Mouse (Mus musculus) kidney, postnatal 0 days (tissue): ENCODE data around the gene Rps12-ps3. TPM values are rescaled to one million over a fixed set of nuclear protein-coding genes. Genes with fewer than 3 reads are reported as not detected.

Experiments used
- ATAC-seq: fragments of 200-750 bp; cut with Nextera tagmentation; replicated peaks from 2 replicates; pipeline ENCODE4 v1.8.0; 2017; ENCODE audit warnings: low read depth, moderate number of reproducible peaks, moderate TSS enrichment, moderate library complexity; ENCODE audit not compliant: low FRiP score
- DNase-seq: peaks from one replicate; pipeline ENCODE4 v3.0.0-alpha.2; 2016; ENCODE audit warnings: low spot score
- H3K27ac ChIP-seq: fragments of 300-500 bp; sonication (generic); 2 replicates; pipeline ENCODE4 v1.5.1; 2014; ENCODE audit warnings: mild to moderate bottlenecking
- H3K27me3 ChIP-seq: fragments of 300-500 bp; sonication (generic); 2 replicates; pipeline ENCODE4 v1.6.1; 2014; ENCODE audit warnings: low read length, mixed read lengths; ENCODE audit not compliant: insufficient read depth
- H3K36me3 ChIP-seq: fragments of 300-500 bp; sonication (generic); 2 replicates; pipeline ENCODE4 v1.6.1; 2014; ENCODE audit warnings: low read length, mixed read lengths; ENCODE audit not compliant: insufficient read depth
- H3K4me1 ChIP-seq: fragments of 300-500 bp; sonication (generic); replicated peaks from 2 replicates; pipeline ENCODE4 v1.6.1; 2014; ENCODE audit warnings: antibody characterized with exemption, low read length, mixed read lengths; ENCODE audit not compliant: insufficient read depth
- H3K4me2 ChIP-seq: fragments of 300-500 bp; sonication (generic); 2 replicates; pipeline ENCODE4 v1.6.1; 2014; ENCODE audit warnings: mild to moderate bottlenecking, low read length, moderate library complexity, mixed read lengths
- H3K4me3 ChIP-seq: fragments of 300-500 bp; sonication (generic); replicated peaks from 2 replicates; pipeline ENCODE4 v1.5.1; 2014; ENCODE audit warnings: low read depth, low read length
- H3K9ac ChIP-seq: fragments of 300-500 bp; sonication (generic); 2 replicates; pipeline ENCODE4 v1.6.1; 2014; ENCODE audit warnings: low read depth, low read length
- H3K9me3 ChIP-seq: fragments of 300-500 bp; sonication (generic); replicated peaks from 2 replicates; pipeline ENCODE4 v1.6.1; 2016; ENCODE audit warnings: low read length, inconsistent platforms, mixed read lengths
- CTCF ChIP-seq: IDR thresholded peaks from 2 replicates; pipeline ENCODE4 v1.5.1; 2016; ENCODE audit warnings: antibody characterized with exemption, low read depth, mild to moderate bottlenecking, moderate library complexity
- WGBS: fragments of 180-500 bp; shearing (Covaris S2); extraction: QIAGEN DNeasy Blood & Tissue Kit; methylation state at CpG from one replicate; pipeline ENCODE4 v1.1.7; 2014; 5-methylcytosine and 5-hydroxymethylcytosine counted together
- polyA plus RNA-seq: library from polyadenylated mRNA; unstranded; fragments of >200 nt; fragmentation: Nextera tagmentation; extraction: Ambion mirVana; gene quantifications from 2 replicates; pipeline ENCODE4 v1.2.1, GENCODE M21; 2015

Gene Rps12-ps3
- polyA plus RNA-seq, 1 experiment from 2014 or later = 38.7 TPM

- Histone ChIP-seq H3K27ac (no peak overlapping the region), H3K36me3 (no peaks in the 10 kb centered on the region), H3K4me2 (no peak overlapping the region), H3K4me1 (no peaks in the 10 kb centered on the region), H3K9ac (no peak overlapping the region), H3K4me3 (no peak overlapping the region), H3K27me3 (no peaks in the 10 kb centered on the region), H3K9me3 (no peaks in the 10 kb centered on the region)
- no peak for TF ChIP-seq CTCF
- 87% methylated on average over 5 of the region's 5 CpGs for WGBS
- no peak for DNase-seq
- ATAC-seq = no peak
These were observed 29.8 kb upstream of the Rps12-ps3 start for GRCm38 (mm10) chr19:59292183-59292839.

- Histone ChIP-seq H3K4me3 (no peak overlapping the region), H3K27me3 (no peaks in the 10 kb centered on the region), H3K27ac (no peak overlapping the region), H3K9ac (no peak overlapping the region), H3K4me1 (no peaks in the 10 kb centered on the region), H3K4me2 (no peak overlapping the region), H3K9me3 (no peaks in the 10 kb centered on the region), H3K36me3 (peaks cover 2% of the 10 kb centered on the region)
- ATAC-seq (no peak), DNase-seq (peak; percentile 24)
- TF ChIP-seq CTCF = peak; percentile 46; the same call in 1 of the 2 replicates
These were observed 6.8 kb upstream of the Rps12-ps3 start for GRCm38 (mm10) chr19:59315308-59315707.

GRCm38 (mm10) chr19:59316571-59316970 is 5.5 kb upstream of the Rps12-ps3 start:
- DNase-seq (peak; percentile 73), ATAC-seq (no peak)
- no peaks in the 10 kb centered on the region for H3K27me3 ChIP-seq
- H3K9ac ChIP-seq = no peak overlapping the region
- no peak overlapping the region for H3K4me3 ChIP-seq
- H3K9me3 ChIP-seq = no peaks in the 10 kb centered on the region
- no peaks in the 10 kb centered on the region for H3K4me1 ChIP-seq
- peak; percentile 70 for TF ChIP-seq CTCF
- H3K27ac ChIP-seq = no peak overlapping the region
- no peak overlapping the region for H3K4me2 ChIP-seq
- peaks cover 2% of the 10 kb centered on the region for H3K36me3 ChIP-seq

GRCm38 (mm10) chr19:59330816-59331225 is 8.7 kb downstream of the Rps12-ps3 start:
- H3K27ac ChIP-seq = no peak overlapping the region
- H3K27me3 ChIP-seq = no peaks in the 10 kb centered on the region
- no peak for TF ChIP-seq CTCF
- no peak overlapping the region for H3K4me2 ChIP-seq
- H3K9ac ChIP-seq = no peak overlapping the region
- no peaks in the 10 kb centered on the region for H3K9me3 ChIP-seq
- DNase-seq (no peak), ATAC-seq (no peak)
- H3K4me3 ChIP-seq = no peak overlapping the region
- no peaks in the 10 kb centered on the region for H3K36me3 ChIP-seq
- no peaks in the 10 kb centered on the region for H3K4me1 ChIP-seq

- H3K27me3 ChIP-seq = no peaks in the 10 kb centered on the region
- no peak overlapping the region for H3K4me2 ChIP-seq
- H3K9me3 ChIP-seq = no peaks in the 10 kb centered on the region
- ATAC-seq (no peak), DNase-seq (no peak)
- 97% methylated on average over 1 of the region's 1 CpGs for WGBS
- H3K36me3 ChIP-seq = no peaks in the 10 kb centered on the region
- no peak overlapping the region for H3K27ac ChIP-seq
- no peak overlapping the region for H3K4me3 ChIP-seq
- no peak overlapping the region for H3K9ac ChIP-seq
- H3K4me1 ChIP-seq = no peaks in the 10 kb centered on the region
- no peak for TF ChIP-seq CTCF
These were observed 14.6 kb downstream of the Rps12-ps3 start for GRCm38 (mm10) chr19:59336655-59337054.

GRCm38 (mm10) chr19:59337872-59338681 is 16.0 kb downstream of the Rps12-ps3 start:
- H3K4me2 ChIP-seq = no peak overlapping the region
- ATAC-seq = no peak
- no peaks in the 10 kb centered on the region for H3K36me3 ChIP-seq
- H3K27me3 ChIP-seq = no peaks in the 10 kb centered on the region
- 84% methylated on average over 3 of the region's 3 CpGs for WGBS
- no peak overlapping the region for H3K27ac ChIP-seq
- H3K9me3 ChIP-seq = no peaks in the 10 kb centered on the region
- DNase-seq = no peak
- no peak overlapping the region for H3K9ac ChIP-seq
- H3K4me1 ChIP-seq = no peaks in the 10 kb centered on the region; the same call in 1 of the 2 replicates
- no peak for TF ChIP-seq CTCF
- no peak overlapping the region for H3K4me3 ChIP-seq
